Mouse (Mus musculus) R1 (cell line): ENCODE results near the gene Celf5.
"Not testable (repeated sequence)": the region's sequence is repeated elsewhere in the genome, so short reads cannot be mapped to it uniquely, and the experiment has no call there.

ENCODE experiments used
- DNase-seq: peaks from one replicate; pipeline ENCODE4 v3.0.0-alpha.2; 2018; ENCODE audit warnings: low read depth, low spot score

Gene Celf5

DNA sequence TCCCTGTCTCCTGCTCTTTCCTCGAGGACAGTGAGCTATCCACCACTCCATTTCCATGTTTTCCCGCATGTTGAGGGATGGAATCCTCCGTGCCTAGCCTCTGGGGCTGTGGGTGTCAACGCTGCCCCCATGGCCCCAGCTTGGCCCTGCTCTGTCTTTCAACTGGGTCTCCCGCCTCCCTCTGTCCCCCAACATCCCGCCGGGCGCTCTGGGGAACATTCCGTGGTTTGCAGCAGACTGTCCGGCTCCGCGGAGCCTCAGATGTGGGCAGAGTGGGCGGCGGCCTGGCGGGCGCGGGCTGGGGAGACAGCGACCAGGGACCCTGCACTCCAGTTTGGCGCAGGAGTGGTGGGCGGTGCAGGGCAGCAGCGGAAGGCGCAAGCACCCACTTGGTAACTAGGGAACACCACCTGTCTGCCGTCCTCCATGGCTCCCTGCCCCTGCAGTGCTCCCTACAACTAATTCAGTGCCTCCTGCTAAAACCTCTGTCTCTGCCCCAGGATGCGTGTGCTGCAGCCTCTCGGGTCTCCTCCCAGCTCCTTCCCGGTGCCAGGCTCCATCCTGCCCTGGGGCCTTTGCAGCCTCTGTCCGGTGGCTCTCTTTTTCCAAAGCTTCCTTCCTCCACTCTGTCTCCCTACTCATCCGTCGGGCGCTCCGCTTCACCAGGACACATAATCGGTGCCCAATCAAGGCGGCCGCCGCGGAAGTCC, 30.1 kb downstream of the Celf5 start:
- DNase-seq = no peak

DNA sequence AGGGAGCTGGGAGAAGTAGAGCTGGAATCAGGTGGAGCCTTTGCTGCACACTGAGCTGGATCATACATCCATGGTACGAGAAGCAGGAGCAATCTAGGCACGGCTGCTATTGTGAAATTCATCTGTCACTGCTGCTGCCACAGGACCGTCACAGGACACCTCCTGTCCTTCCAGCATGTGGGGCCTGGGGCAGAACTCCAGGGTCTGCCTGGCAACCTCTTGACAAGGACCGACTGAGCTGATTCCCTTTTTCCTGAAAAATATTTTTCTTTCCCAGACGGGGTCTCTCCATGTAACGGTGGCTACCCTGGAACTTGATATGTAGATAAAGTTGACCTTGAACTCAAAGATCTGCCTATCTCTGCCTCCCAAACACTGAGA, 31.2 kb downstream of the Celf5 start:
- DNase-seq = no peak

DNA sequence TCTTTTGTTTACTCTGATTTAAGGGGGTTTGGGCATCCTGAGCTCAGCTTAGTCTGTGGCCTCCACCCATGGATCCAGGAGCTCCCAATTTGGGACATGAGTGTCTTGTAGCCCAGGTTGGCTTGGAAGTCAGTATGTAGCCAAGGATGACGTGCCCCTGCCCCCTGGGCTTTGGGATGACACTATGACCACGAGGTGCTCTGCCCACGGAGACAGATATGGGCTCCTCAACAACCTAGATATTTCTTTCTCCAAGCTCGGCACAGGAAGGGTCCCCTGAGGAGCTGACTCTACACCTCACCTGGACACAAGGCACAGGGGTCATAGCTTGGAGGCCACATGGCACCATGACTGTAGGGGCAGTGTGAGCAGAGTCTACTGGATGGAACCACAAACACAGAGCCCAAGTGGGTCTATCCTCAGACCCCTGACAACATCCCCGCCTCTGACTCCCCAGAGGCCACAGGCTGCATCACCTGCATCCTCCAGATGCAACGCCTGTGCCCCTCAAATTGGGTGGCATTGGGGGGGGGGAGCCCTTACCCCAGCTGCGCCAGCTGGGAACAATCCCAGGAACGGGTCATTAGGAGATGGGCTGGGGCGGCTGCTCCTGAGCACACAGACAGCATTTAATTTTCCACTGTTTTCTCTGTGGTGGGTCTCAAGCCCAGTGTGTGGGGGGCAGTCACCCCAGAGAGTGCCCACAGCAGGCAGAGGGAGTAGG, 31.7 kb downstream of the Celf5 start:
- DNase-seq = no peak

DNA sequence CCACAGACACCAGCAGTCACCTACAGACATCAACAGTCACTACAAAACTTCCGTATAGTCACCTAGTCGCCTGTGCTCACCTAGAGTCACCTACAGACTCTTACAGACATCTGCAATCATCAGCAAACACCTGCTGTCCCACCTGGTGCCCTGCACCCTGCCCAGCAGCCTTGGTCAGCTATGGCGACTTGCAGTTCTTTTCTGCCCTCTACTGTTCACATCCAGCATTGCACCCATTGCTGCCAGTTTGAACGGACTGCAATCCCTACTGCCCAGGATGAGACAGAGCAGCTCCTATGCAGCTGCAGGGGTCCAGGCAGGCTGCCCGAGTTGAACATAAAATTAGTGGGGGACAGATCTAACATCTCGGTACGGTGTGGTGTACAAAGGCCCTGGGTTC, 32.4 kb downstream of the Celf5 start:
- DNase-seq = peak; percentile 83

DNA sequence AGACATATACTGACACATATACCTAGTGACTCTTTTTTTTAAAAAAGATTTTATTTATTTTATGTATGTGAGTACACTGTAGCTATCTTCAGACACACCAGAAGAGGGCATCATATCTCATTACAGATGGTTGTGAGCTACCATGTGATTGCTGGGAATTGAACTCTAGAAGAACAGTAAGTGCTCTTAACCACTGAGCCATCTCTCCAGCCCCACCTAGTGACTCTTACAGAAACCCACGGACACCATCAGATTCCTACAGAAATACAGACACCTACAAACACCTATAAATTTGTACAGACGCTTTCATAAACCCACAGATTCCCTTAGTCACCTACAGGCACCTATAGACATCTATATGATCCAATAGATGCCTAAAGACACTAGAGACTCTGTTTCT, 37.0 kb downstream of the Celf5 start:
- DNase-seq = not testable (repeated sequence)

DNA sequence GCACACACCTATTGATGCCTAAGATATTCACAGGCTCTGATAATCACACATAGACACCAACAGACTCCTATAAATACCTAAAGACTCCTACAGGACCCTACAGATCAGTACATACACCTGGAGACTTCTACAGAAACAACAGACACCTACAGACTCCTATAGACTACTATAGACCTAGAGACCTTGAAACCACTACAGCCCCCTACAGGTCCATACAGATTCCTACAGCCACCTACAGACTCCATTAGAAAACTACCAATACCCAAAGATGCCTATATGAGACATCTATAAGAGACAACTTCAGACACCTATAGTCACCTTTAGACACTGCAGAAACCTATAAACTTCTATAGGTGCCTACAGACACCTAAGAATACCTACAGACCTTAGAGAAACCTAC, 41.5 kb downstream of the Celf5 start:
- no peak for DNase-seq

DNA sequence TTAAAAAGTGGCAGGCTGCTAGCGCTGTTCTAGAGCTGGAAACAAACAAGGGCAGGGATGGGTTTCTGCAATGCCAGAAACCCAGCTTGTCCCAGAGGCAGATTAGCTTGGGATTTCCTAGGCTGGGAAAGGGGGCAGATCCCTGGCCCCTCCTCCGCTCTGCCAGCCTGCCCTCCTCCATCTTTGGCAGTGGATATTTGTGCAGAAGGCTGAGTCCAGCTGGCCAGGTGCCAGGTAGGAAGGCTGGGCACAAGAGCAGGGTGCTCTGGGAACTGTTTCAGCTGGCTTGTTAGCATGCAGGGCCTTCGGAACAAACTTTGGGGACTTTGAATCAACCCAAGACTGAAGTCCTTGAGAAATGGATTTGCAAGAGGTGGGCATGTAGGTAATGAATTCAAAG, 47.1 kb downstream of the Celf5 start:
- no peak for DNase-seq

DNA sequence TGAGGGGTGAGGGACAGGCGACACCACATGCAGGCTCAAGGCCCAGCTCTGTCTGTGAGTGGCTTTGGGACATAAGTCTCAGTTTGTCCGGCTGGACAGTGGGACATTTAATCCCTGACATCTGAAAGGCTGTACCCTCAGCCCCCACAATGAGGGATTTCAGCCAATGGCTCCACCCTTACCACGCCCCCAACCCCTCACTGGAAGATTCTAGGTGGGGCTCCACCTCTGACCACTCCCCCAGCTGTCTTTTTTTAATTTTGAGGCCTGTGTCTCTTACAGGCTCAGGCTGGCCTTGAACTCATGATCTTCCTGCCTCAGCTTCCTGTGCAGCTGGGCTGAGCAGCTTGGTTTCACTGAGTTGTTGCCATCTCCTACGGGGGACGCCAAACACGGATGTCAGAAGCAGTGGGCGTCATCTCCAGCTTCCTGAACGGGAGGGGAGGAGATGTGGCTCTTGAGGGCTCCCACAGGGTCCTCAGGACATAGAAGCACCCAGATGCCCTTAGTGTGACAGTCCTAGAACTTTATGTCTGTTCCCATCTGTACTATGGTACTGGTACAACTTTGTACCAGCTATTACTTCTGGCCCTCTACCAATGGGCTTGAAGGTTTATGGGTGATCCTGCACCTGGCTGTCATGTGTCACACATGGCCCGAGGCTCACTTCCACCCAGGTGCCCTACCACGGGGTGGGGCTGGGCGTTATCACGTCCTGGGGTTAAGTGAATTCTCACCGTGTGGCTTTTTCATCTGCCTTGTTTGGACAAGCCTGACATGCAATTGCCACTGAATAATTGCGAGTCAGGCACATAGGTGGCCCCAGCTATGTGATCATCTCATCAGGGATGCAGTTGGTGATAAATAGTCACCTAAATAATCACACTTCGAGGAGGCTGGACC, 47.9 kb downstream of the Celf5 start:
- DNase-seq = peak; percentile 67

DNA sequence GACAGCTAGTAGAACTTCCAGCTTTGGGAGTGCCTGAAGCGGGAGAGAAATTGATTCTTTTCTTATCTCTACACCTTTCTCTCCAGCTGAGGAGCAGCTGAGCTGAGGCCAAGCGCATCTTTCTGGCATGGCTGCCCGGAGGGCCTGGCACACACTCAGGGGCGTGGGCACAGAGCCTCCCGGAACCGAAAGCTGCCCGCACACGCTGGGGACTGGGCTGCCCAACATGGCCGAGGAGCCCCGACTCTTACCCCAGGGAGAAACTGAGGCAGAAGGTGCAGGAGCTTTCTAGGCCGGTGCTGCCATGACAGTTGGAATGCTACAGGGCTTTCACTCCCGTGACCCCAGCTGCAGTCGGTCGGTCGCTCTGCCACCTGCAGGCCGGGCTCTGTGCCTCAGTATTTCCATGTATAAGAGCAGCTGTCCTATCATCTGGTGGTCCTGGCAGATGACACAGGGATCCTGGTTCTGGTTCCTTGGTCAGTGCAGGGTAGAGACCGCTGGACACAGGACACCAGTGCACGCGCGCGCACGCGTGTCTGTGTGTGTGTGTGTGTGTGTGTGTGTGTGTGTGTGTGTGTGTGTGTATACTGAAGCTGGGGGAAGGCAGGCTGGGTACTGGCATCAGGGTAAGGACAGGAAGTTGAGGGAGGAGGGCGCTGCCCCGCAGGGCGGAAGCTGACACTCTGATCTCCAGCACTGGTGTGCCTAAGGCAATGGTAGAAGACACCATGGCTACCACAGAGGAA, 48.8 kb downstream of the Celf5 start:
- DNase-seq = peak; percentile 14

DNA sequence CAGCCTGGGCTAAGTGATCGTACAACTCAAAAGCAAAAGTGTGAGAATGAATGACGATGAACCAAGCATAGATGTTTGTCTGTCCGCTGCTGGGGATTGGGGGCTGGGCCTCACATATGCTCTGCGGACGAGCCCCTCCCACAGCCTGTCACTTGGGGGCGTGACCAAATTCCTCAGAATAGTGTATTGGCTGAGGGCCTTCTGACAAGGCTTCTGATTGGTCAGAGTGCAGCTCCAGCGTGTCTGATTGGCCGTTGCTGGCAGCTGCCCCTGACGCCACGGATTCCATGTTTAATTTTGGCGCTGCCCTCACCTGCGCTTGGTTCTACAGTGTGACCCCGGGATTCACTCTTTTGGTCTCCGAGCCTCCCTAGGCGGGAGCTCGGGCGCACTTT, 49.6 kb downstream of the Celf5 start:
- peak; percentile 96 for DNase-seq

DNA sequence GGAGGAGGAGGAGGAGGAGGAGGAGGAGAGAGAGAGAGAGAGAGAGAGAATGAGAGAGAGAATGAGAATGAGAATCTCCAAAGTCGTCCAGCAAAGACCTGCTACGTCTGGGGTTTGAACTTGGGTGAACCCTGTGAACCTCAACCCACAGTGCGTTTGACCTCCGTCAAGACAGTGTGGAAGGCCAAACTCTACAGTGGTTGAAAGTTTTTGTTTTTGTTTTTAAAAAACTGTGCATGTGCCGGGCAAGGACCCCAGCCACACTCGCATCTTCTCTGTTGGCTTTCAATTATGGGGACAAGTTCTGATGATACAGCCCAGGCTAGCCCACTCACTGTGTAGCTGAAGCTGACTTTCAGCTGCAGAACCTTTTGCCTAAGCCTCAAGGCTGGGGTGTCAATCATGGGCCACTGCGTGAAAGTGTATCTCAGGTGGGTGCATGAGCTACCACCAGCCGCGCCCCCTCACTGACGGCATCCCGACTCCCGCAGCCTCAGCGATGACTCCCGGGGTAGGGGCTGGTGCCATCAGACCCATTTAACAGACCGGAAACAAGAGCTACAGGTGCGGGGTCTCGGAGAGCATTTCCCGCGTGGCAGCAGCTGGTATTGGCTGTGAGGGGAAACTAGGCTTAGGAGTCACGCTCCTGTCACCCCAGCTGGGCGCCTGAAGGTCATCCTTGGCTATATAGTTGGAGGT, 50.2 kb downstream of the Celf5 start:
- DNase-seq = no peak

DNA sequence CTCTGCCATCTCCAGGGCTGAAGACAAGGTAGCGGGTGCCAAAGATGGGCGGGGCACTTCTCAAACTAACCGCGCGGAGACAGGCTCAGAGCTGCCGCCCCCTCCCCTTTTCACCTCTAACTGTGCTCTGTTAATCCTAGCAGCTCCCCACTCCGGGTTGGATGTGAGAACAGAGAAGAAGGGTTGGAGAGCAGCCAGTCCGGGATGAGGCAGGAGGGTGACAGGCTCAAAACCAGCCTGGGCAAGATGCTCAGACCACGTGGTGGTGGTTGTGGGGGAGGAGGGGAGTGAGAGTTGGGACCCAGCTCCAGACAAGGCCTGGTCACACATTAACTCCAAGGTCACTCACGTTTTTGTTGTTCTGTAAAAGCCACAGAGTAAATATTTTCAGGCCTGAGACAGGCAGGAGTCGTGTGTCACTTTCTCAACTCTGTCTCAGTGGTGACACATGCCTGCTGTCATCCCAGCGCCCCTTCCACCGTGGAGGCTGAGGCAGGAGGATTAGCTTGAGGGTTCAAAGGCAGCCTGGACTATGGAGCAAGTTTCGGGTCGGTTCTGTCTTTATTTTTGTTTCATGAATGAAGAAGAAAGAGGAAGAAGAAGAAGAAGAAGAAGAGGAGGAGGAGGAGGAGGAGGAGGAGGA, 50.9 kb downstream of the Celf5 start:
- peak; percentile 77 for DNase-seq

DNA sequence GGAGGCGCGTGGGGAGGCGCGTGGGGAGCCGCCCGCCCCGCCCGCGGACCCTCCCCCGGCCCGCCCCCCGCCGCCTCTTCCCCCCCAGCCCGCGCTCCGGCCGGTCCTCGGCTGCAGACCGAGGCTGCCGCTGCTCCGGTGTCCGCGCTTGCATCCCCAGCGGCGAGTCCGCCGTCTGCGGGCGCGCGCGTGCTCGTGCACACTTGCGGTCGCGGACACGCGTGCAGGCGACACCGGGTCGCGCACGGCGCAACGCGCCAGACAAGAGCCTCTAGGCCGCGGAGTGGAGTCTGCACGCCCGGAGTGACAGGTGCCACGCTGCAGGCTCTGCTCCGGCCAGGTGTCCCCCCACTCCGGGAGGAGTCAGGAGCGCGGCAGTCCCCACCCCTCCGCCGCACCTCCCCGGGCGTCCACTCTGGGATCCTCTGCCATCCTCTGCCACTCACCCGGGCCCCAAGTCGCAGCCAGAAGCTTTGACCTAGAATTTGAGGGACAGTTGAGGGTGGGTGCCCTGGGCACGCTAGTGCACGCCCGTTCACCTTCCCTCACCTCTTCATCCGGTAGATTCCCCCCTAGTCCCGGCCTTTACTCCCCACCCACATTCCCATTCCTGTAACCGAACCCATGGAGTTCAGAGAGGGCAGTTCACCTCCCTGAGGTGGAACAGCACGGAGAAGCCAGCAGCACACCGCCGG, 51.5 kb downstream of the Celf5 start:
- DNase-seq = peak; percentile 39

DNA sequence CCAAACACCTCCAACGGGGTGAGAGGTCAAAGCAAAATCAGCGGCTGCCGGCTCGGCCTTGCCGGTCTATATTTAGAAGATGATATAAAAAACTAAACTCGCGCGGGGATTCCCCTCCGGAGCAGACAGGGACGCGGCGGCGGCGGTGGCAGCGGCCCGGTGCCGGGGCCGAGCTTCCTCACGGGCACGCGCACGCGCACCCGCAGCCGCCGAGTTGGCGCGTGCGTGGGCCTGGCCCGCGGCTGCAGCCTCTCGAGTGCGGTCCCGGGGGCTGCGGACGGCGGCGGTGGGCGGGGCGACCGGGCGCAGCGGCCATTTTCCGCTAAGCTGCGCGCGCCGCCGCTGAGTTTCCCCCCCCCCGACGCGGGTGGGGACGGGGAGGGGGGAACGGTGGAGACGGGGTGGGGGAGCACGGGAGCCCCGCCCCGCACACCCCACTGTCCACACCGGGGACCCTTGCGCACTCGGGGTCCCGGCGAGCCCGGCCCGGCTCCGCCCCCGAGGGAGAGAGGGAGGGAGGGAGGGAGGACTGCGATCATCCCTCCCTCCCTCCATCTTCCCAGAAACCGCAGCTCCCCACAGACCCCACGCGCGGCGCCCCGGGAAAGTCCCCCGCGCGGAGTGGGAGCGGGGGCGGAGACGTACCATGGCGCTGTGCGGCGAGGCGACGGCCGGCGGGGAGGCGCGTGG, 52.2 kb downstream of the Celf5 start:
- peak; percentile 47 for DNase-seq

DNA sequence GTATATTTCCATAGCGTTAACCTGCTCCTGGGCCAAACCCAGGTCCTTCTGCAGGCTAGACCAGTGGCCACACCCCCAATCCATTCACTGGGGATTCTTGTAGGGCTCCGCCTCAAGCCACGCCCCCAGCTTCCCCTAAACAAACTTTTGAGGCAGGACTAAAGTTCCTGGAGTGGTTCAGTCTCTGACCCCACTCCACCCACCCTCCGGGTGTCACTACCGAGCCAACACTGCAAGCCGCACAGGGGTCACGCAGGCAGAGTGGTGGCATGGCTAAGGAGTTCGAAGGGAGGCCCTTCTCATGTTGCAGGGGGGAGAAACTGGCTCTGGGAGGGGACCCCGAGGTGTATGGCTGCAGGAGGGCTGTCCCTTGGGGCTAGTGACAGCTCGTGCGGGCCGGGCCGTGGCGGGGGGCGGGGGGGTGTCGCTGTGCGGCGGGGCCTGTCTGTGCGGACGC, 52.9 kb downstream of the Celf5 start:
- DNase-seq = peak; percentile 98

DNA sequence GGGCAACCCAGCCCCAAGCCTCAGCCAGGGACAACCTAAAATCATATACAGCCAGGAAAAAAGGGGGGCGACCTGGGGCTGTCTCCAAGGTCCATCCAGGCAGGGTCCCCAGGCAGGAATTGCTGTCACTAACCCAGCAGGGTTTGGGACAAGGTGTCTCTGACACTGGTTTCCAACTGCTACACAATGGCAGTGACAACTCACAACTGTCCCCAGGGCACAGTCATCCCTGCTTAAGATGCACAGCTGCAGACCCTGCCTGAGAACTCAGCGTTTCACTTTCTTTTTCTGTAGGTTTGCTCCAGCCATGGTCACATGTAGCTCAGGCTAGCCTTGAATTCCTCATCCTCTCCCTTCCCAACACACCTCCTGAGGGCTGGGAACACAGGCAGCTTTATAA, 53.4 kb downstream of the Celf5 start:
- no peak for DNase-seq

DNA sequence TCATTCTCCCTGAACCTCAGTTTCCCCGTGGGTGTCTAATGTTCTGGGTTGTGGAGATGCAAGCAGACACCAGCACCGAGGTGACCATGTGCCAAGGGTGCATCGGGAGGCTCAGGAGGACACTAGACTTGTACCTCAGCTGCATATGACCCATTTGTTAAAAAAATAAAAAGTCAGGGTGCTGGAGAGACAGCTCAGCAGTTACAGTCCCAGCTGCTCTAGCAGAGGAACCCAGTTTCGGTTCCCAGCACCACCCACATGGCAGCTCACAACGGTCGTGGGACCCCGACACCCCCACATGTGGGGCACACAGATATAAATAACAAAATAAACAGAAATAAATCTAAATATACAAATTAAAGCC, 54.0 kb downstream of the Celf5 start:
- DNase-seq = no peak

DNA sequence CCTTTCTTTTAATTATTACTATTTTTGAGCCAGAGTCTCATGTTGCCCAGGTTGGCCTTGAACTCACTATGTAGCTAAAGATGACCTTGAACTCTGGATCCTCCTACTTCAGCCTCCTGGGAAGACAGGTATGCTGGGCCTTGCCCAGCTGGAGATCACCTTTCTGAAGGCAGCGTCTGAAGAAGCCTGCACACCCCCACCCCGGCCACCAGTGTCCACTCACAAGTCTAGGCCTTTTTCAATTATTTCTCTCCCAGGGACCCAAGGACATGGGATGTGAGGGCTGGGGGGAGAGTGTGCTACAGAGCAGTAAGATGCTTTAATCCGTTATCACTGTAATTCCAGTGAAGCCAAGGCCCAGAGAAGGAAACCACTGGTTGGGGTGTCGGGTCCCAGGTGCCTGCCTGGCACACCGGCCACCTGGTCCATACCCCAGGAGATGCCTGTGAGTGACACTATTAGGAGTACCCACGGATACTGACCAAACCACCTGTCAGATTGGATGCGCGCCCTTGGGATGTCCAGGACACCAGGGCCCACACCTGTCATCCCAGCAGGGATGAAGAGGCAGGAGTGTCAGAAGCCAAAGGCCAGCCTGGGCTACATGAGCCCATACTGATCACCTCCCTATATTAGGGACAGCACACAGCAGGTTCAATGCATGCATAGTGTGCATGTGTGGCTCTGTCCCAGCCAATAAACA, 54.6 kb downstream of the Celf5 start:
- no peak for DNase-seq

DNA sequence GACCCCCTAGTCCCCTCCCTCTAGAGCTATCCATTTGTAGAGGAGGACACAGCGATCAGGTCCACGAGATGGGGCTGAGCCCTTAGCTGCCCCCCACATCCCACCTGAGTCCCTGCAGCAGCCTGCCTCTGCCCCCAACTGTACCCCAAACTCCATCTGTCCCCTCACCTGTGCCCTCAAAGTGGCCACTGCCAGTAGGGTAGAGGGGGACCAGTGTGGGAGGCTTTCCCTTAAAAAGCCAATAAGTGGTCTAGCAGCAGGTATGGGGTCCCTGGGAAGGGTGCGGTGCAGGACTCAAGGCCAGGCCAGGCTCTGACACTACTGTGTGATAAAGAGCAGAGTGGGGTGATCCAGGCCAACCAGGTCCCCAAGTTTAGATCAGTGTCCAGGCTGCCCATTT, 55.2 kb downstream of the Celf5 start:
- no peak for DNase-seq
